Mouse (Mus musculus): Measurements from ENCODE around the gene Gfpt1. TPM values are rescaled to one million over a fixed set of nuclear protein-coding genes. Genes with fewer than 3 reads are reported as not detected.

The Gfpt1 gene
- polyA plus RNA-seq, 1 experiment from 2014 or later = 28.8 TPM

DNA sequence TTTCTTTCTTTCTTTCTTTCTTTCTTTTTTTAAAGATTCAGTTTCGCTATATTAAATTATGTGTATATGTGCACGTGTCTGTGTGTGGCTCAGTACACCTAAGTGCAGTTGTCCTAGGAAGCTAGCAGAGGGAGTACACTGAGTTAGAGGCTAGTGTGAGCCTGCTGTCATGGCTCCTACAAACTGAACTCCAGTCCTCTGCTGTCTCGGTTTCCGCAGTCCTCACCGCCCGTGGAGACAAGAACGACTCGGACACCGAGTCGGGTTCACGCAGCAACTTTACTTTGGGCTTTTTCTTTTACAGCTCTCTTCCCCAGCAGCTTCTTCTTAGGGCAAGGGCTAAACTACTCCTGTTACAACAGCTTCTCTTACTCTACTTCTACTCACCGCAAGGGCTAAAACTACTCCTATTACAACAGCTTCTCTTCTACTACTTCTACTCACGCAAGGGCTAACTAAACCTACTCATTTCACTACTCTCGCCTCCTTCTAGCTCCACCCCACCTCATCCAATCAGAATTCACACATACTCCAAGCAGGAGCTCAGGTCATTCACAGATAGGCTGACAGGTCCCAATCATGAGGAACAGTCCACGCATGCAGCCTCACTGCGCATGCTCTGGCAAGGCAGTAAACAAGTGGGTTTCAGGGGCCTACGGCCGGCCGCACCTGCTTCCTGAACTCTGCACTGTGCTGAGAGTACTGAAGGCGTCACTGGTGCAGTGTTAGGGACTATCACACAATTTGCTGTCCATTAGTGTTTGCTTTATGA lies 76.6 kb downstream of the Gfpt1 start:
- Histone ChIP-seq H3K4me2 (replicated peaks) (no peak overlapping the region), H3K4me1 (replicated peaks; ENCODE audit: control insufficient read depth, insufficient read depth, low read length) (no peaks in the 10 kb centered on the region), H3K27me3 (ENCODE audit: control insufficient read depth, insufficient read depth, low read length) (no peaks in the 10 kb centered on the region), H3K4me3 (replicated peaks; ENCODE audit: low read length) (no peak overlapping the region), H3K36me3 (replicated peaks; ENCODE audit: control insufficient read depth, insufficient read depth) (no peaks in the 10 kb centered on the region), H3K27ac (no peak overlapping the region), H3K9me3 (ENCODE audit: control insufficient read depth, low read length) (no peaks in the 10 kb centered on the region), H3K9ac (no peak overlapping the region)
- ATAC-seq (ENCODE audit: low FRiP score) (no peak), DNase-seq (ENCODE audit: low spot score) (no peak)
- 91% methylated on average over 20 of the region's 20 CpGs for WGBS

DNA sequence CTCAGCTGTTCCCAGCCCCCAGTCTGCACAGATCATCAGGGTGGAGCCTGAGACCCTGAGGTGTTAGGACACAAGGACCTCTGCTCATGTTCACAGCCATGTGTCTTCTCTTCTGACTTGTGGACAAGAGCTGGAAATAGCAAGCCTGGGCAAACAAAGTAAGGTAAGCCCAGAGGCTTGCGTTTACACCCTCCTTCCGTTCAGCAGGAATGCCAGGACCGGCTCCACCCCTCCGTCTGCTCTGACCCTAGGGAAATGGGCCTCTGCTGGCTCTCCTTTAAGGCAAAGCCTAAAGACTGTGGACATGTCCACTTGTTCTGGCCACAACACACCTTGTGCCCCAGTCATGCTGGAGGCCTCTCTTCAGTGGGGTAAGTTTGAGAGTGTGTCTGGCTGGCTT lies 77.3 kb downstream of the Gfpt1 start:
- Histone ChIP-seq H3K27me3 (ENCODE audit: control insufficient read depth, insufficient read depth, low read length) (no peaks in the 10 kb centered on the region), H3K9ac (no peak overlapping the region), H3K27ac (no peak overlapping the region), H3K4me3 (replicated peaks; ENCODE audit: low read length) (no peak overlapping the region), H3K4me1 (replicated peaks; ENCODE audit: control insufficient read depth, insufficient read depth, low read length) (no peaks in the 10 kb centered on the region), H3K4me2 (replicated peaks) (no peak overlapping the region), H3K9me3 (ENCODE audit: control insufficient read depth, low read length) (no peaks in the 10 kb centered on the region), H3K36me3 (replicated peaks; ENCODE audit: control insufficient read depth, insufficient read depth) (no peaks in the 10 kb centered on the region)
- ATAC-seq (ENCODE audit: low FRiP score) = no peak
- no peak for DNase-seq (ENCODE audit: low spot score)
- 79% methylated on average over 4 of the region's 4 CpGs for WGBS

DNA sequence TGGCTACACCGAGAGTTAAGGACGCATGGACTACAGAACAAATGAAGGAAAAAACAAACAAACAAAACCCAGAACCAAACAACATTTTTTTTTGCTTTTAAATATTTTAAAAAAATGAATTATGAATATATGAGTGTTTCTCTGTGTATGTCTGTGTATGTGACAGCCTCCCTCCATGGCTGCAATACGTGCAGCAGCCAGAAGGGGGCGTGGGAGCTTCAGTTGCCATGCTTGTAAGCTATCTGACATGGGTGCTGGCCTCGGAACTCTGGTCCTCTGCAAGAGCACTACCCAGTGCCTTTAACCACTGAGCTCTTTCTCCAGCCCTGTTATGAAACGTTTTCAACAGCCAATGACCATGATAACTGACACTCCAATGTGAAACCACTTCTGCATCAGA lies 78.0 kb downstream of the Gfpt1 start:
- Histone ChIP-seq H3K4me2 (replicated peaks) (no peak overlapping the region), H3K4me1 (replicated peaks; ENCODE audit: control insufficient read depth, insufficient read depth, low read length) (no peaks in the 10 kb centered on the region), H3K36me3 (replicated peaks; ENCODE audit: control insufficient read depth, insufficient read depth) (no peaks in the 10 kb centered on the region), H3K9ac (no peak overlapping the region), H3K27me3 (ENCODE audit: control insufficient read depth, insufficient read depth, low read length) (no peaks in the 10 kb centered on the region), H3K27ac (no peak overlapping the region), H3K4me3 (replicated peaks; ENCODE audit: low read length) (no peak overlapping the region), H3K9me3 (ENCODE audit: control insufficient read depth, low read length) (no peaks in the 10 kb centered on the region)
- DNase-seq (ENCODE audit: low spot score) = no peak
- 92% methylated on average over 6 of the region's 6 CpGs for WGBS
- ATAC-seq (ENCODE audit: low FRiP score) = no peak

DNA sequence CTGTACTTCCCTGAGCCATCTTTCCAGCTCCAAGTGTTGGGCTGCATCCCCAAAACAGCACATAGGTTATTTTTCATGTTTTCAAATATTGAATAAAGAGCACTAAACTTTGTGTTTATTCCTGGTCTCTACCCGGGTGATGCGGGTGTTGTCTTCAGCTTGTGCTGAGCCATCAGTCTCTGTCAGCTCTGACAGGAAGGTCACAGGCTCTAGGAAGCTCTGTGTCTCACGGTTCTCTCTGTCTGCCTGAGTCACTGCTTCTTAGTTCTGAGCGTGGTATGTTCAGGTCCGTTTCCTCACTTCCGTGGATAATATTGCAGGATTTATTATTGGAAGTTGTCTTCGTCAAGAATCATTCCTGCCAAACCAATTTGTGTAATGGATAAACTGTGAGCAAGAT lies 79.3 kb downstream of the Gfpt1 start:
- ATAC-seq (ENCODE audit: low FRiP score) = no peak

DNA sequence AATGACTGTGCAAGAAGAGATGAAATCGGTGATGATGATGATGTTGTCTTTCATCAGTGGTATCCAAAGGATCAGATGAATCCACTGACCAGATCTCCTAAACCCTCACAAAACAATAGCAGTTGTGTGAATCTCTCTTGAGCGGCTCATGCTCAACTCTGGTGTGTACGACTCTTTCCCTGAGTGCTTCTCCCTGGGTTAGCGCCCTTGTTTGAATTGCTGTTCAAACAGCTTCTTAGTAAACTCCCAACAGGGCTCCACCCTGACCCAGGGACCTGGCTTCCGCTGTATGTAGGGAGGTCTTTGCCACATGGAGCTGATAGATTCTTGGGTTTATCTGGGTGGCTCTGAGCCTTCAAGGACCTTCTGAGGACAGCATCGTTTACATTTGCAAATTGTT lies 80.8 kb downstream of the Gfpt1 start:
- DNase-seq (ENCODE audit: low spot score) (no peak), ATAC-seq (ENCODE audit: low FRiP score) (no peak)
- Histone ChIP-seq H3K27ac (no peak overlapping the region), H3K4me3 (replicated peaks; ENCODE audit: low read length) (no peak overlapping the region), H3K27me3 (ENCODE audit: control insufficient read depth, insufficient read depth, low read length) (no peaks in the 10 kb centered on the region), H3K9me3 (ENCODE audit: control insufficient read depth, low read length) (no peaks in the 10 kb centered on the region), H3K9ac (no peak overlapping the region), H3K4me2 (replicated peaks) (no peak overlapping the region), H3K36me3 (replicated peaks; ENCODE audit: control insufficient read depth, insufficient read depth) (no peaks in the 10 kb centered on the region), H3K4me1 (replicated peaks; ENCODE audit: control insufficient read depth, insufficient read depth, low read length) (no peaks in the 10 kb centered on the region)
- WGBS = 94% methylated on average over 6 of the region's 6 CpGs

More for the DNA sequence above, 79.3 kb downstream of the Gfpt1 start:
- Histone ChIP-seq H3K4me2 (replicated peaks) (no peak overlapping the region), H3K27me3 (ENCODE audit: control insufficient read depth, insufficient read depth, low read length) (no peaks in the 10 kb centered on the region), H3K27ac (no peak overlapping the region), H3K4me1 (replicated peaks; ENCODE audit: control insufficient read depth, insufficient read depth, low read length) (no peaks in the 10 kb centered on the region), H3K36me3 (replicated peaks; ENCODE audit: control insufficient read depth, insufficient read depth) (no peaks in the 10 kb centered on the region), H3K9me3 (ENCODE audit: control insufficient read depth, low read length) (no peaks in the 10 kb centered on the region), H3K9ac (no peak overlapping the region), H3K4me3 (replicated peaks; ENCODE audit: low read length) (no peak overlapping the region)
- 86% methylated on average over 7 of the region's 7 CpGs for WGBS
- DNase-seq (ENCODE audit: low spot score) = no peak

DNA sequence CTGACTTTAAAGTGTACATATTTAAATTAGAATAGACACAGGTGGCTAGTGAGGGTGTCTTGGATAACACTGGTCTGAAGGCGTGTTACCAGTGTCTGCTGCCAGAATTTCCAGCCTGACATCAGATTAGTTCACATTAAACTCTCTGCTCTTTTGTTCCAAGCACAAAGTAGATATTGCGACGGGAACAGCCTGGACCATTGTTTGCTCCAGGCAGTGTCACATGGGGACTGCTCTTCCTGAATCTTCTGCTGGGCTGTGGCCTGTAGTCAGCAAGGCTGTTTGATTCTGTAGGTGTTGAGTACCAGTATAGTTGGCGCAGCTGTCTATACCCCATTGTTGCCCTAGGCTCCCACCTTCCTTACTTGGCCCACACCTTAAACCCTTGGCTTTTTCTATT lies 81.3 kb downstream of the Gfpt1 start:
- Histone ChIP-seq H3K36me3 (replicated peaks; ENCODE audit: control insufficient read depth, insufficient read depth) (no peaks in the 10 kb centered on the region), H3K9ac (no peak overlapping the region), H3K27me3 (ENCODE audit: control insufficient read depth, insufficient read depth, low read length) (no peaks in the 10 kb centered on the region), H3K4me2 (replicated peaks) (no peak overlapping the region), H3K9me3 (ENCODE audit: control insufficient read depth, low read length) (no peaks in the 10 kb centered on the region), H3K27ac (no peak overlapping the region), H3K4me1 (replicated peaks; ENCODE audit: control insufficient read depth, insufficient read depth, low read length) (no peaks in the 10 kb centered on the region), H3K4me3 (replicated peaks; ENCODE audit: low read length) (no peak overlapping the region)
- ATAC-seq (ENCODE audit: low FRiP score) (no peak), DNase-seq (ENCODE audit: low spot score) (no peak)
- WGBS = 94% methylated on average over 4 of the region's 4 CpGs

DNA sequence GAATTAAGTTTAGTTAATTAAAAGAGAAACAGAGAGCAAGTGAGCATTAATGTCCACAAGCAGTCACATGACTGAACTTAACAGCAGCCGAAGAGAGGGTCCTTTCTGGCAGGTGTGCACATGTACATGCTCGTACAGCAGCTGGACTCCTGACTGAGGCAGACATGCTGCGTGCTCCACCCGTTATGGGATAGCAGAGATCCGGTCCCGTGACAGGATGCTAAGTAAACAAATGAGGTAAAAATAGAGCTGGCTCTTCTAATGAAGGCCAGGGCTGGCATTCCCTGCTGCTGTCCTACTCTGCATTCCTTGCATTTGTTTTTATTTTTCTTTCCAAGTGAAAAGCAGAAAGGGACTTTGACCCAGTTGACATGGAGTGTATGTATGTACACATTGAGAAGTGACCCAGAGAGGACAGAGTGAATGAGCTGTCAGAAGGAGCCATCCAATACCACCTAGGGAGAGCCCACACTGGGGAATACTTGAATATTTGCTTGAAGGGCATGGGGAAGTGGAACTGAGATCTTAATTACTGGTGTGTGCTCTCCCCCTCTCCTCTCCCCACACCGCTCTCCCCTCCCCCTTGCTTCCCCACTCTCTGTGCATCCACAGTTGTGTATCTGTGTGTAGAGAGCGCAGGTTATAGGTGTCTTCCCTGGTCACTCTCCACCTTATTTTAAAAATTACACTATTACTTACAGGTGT lies 84.6 kb downstream of the Gfpt1 start:
- Histone ChIP-seq H3K4me2 (replicated peaks) (no peak overlapping the region), H3K9me3 (ENCODE audit: control insufficient read depth, low read length) (no peaks in the 10 kb centered on the region), H3K4me3 (replicated peaks; ENCODE audit: low read length) (no peak overlapping the region), H3K36me3 (replicated peaks; ENCODE audit: control insufficient read depth, insufficient read depth) (no peaks in the 10 kb centered on the region), H3K27me3 (ENCODE audit: control insufficient read depth, insufficient read depth, low read length) (no peaks in the 10 kb centered on the region), H3K9ac (no peak overlapping the region), H3K4me1 (replicated peaks; ENCODE audit: control insufficient read depth, insufficient read depth, low read length) (no peaks in the 10 kb centered on the region), H3K27ac (no peak overlapping the region)
- DNase-seq (ENCODE audit: low spot score) (no peak), ATAC-seq (ENCODE audit: low FRiP score) (no peak)
- 77% methylated on average over 8 of the region's 8 CpGs for WGBS

DNA sequence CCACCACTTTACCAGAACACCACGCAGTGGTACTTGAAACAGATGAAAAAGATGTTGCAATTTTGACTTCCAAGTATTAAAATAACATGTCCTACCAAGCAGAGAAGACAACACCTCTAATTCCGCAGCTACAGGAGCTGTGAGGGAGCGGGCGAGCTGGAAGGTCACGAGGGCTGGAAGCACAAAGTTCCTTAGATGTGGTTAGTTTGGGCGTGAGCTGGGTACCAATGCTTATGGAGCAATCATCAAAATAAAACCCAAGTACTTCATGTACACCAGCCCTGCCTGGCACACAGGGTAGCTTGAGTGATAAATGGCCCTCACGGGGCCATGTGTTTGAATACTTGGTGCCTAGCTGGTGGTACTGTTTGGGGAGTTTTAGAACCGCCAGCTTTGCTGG lies 87.2 kb downstream of the Gfpt1 start:
- Histone ChIP-seq H3K9ac (no peak overlapping the region), H3K4me3 (replicated peaks; ENCODE audit: low read length) (no peak overlapping the region)

DNA sequence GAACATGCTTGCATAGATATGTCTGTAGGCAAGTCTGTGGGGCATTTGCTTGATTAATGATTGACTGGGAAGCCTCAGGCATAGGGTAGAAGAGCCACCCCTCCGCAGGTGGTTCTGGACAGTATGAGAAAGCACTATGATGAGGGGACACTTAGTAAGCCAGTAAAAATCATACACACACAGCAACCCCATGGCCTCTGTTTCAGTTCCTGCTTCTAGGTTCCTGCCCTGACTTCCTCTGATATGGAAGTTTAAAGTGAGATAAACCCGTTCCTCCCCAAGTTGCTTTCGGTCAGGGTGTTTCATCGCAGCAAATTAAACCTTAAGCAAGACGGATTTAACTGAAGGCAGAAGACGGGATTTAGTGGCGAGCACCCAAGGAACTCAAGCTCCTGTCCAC lies 88.0 kb downstream of the Gfpt1 start:
- ATAC-seq (ENCODE audit: low FRiP score) (no peak), DNase-seq (ENCODE audit: low spot score) (no peak)
- H3K27me3 ChIP-seq (ENCODE audit: control insufficient read depth, insufficient read depth, low read length) = no peaks in the 10 kb centered on the region
- no peak overlapping the region for H3K27ac ChIP-seq
- H3K4me1 ChIP-seq (replicated peaks; ENCODE audit: control insufficient read depth, insufficient read depth, low read length) = no peaks in the 10 kb centered on the region
- 98% methylated on average over 7 of the region's 7 CpGs for WGBS
- H3K36me3 ChIP-seq (replicated peaks; ENCODE audit: control insufficient read depth, insufficient read depth) = no peaks in the 10 kb centered on the region
- H3K9me3 ChIP-seq (ENCODE audit: control insufficient read depth, low read length) = no peaks in the 10 kb centered on the region
- H3K9ac ChIP-seq = no peak overlapping the region
- no peak overlapping the region for H3K4me2 ChIP-seq (replicated peaks)
- no peak overlapping the region for H3K4me3 ChIP-seq (replicated peaks; ENCODE audit: low read length)

More for the DNA sequence above, 87.2 kb downstream of the Gfpt1 start:
- DNase-seq (ENCODE audit: low spot score) (no peak), ATAC-seq (ENCODE audit: low FRiP score) (no peak)
- Histone ChIP-seq H3K4me1 (replicated peaks; ENCODE audit: control insufficient read depth, insufficient read depth, low read length) (no peaks in the 10 kb centered on the region), H3K27me3 (ENCODE audit: control insufficient read depth, insufficient read depth, low read length) (no peaks in the 10 kb centered on the region), H3K36me3 (replicated peaks; ENCODE audit: control insufficient read depth, insufficient read depth) (no peaks in the 10 kb centered on the region), H3K27ac (no peak overlapping the region), H3K9me3 (ENCODE audit: control insufficient read depth, low read length) (no peaks in the 10 kb centered on the region), H3K4me2 (replicated peaks) (no peak overlapping the region)
- WGBS = 91% methylated on average over 8 of the region's 8 CpGs

Measured in hindbrain, embryonic 14.5 days (tissue).